Mouse (Mus musculus) ES-E14 (cell line): ENCODE measurements around the gene Sema6d.

Experiments used
- CHD2 ChIP-seq: IDR thresholded peaks from 2 replicates; pipeline ENCODE4 v1.6.1; 2014; ENCODE audit warnings: mild to moderate bottlenecking, low read depth, low read length, inconsistent platforms
- HCFC1 ChIP-seq: IDR thresholded peaks from 2 replicates; pipeline ENCODE4 v1.6.1; 2012; ENCODE audit warnings: low read length, inconsistent platforms, borderline replicate concordance; ENCODE audit not compliant: insufficient read depth
- MAFK ChIP-seq: IDR thresholded peaks from 2 replicates; pipeline ENCODE4 v1.6.1; 2014; ENCODE audit warnings: mild to moderate bottlenecking, low read depth, low read length, inconsistent platforms; ENCODE audit not compliant: insufficient read depth
- ZC3H11A ChIP-seq: IDR thresholded peaks from 2 replicates; pipeline ENCODE4 v1.6.1; 2012; ENCODE audit warnings: low read depth, mild to moderate bottlenecking, inconsistent platforms, low read length, borderline replicate concordance
- ZNF384 ChIP-seq: IDR thresholded peaks from 2 replicates; pipeline ENCODE4 v1.6.1; 2012; ENCODE audit warnings: low read depth, low read length, inconsistent platforms

DNA sequence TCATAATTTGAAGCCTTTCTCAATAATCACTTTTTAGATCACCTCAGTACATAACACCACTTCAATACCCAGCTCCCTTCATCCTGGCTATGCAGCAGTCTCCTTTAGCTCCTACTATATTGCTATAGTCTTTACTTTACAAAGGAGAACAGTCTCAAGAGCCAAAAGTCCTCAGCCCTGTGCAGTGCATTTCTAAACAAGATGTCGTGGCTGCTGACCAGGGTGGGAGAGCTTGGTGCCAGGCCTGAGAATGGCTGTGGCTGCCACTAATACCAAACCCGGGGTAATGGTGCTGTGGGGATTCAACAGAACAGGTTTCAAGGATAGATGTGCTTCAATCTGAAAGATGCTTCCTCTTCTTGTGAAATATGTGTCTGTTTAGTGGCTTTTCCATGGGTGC, 264.9 kb downstream of the Sema6d start:
- no peak for TF ChIP-seq ZC3H11A
- TF ChIP-seq ZNF384 = no peak
- no peak for TF ChIP-seq HCFC1
- TF ChIP-seq MAFK = no peak
- no peak for TF ChIP-seq CHD2
